9 mouse cellular contexts compared by ENCODE assay signal in genomic region chr1:91601362-91602096, GRCm38 (mm10).
DNase-seq lines count a peak whose midpoint lies in the region; ATAC-seq and TF ChIP-seq lines count a peak whose summit lies in the region.
"Had no signal": no experiment of that assay in that cellular context is flagged by ENCODE, and none has a peak within 500 bp of the region (broad histone marks: within the 10 kb centered on the region; RNA-seq: fewer than 3 reads in every experiment).

No protein-coding gene starts in this region.

- no peak for TF ChIP-seq EP300 in heart, adult 2 months (IDR thresholded peaks at IDR 0.05; ENCODE audit: insufficient read depth, low read depth, low read length)

- no peak for ATAC-seq in embryonic facial prominence, embryonic 12.5 days (ENCODE audit: insufficient number of reproducible peaks, insufficient read depth, low FRiP score, low TSS enrichment)
- peak; percentile 16; the same call in 1 of the 2 replicates for ATAC-seq in hindbrain, postnatal 0 days
- ATAC-seq: liver, embryonic 12.5 days had no signal

- no peak for TF ChIP-seq CTCF in heart, adult 2 months (IDR thresholded peaks at IDR 0.05)
- no peak for TF ChIP-seq CTCF in hindbrain, postnatal 0 days (IDR thresholded peaks at IDR 0.05; ENCODE audit: low read depth)

- peak; percentile 20 to 30 for DNase-seq in heart, postnatal 10 days
- no peak for DNase-seq in heart, adult 2 months
- no peak for DNase-seq in hindbrain, postnatal 0 days (ENCODE audit: low spot score)
- peak; percentile 37 to 62 for DNase-seq in thymus, adult 18-20 months
- DNase-seq in left cerebral cortex, postnatal 25 days (ENCODE audit: low spot score in 2 of 2) = no peak
- no peak for DNase-seq in lung, postnatal 36 days

- no peak for TF ChIP-seq POLR2A in heart, adult 2 months (IDR thresholded peaks at IDR 0.05; ENCODE audit: insufficient read depth, low read depth, low read length)

- 71% methylated on average over 2 of the region's 2 CpGs for WGBS in heart, adult 2 months
- WGBS in embryonic facial prominence, embryonic 12.5 days = 71% methylated on average over 2 of the region's 2 CpGs
- WGBS in hindbrain, postnatal 0 days = 70% methylated on average over 2 of the region's 2 CpGs

- no peaks in the 10 kb centered on the region for H3K9me3 ChIP-seq in embryonic facial prominence, embryonic 12.5 days
- H3K9me3 ChIP-seq in hindbrain, postnatal 0 days (ENCODE audit: low read length) = no peaks in the 10 kb centered on the region
- H3K9me3 ChIP-seq: liver, embryonic 12.5 days had no signal

- intact Hi-C loops in heart, postnatal 10 days (cut with DNase I) = loop anchor here (10.0 kb wide), 1 partner anchor 273 kb away; no protein-coding TSS in a partner anchor
- intact Hi-C loops in heart, adult 2 months (cut with DNase I) = loop anchor here (2.0 to 10.0 kb wide), 2 partner anchors 153 to 273 kb away; no protein-coding TSS in a partner anchor
- intact Hi-C loops in left cerebral cortex, postnatal 25 days (cut with DNase I) = loop anchor here (5.0 kb wide), 1 partner anchor 156 kb away; no protein-coding TSS in a partner anchor

- no peak overlapping the region for H3K9ac ChIP-seq in heart, adult 2 months (ENCODE audit: low read depth, low read length)
- peak overlapping the region; percentile 32; the same call in 1 of the 2 replicates for H3K9ac ChIP-seq in embryonic facial prominence, embryonic 12.5 days
- no peak overlapping the region for H3K9ac ChIP-seq in hindbrain, postnatal 0 days (replicated peaks; ENCODE audit: low read length)
- H3K9ac ChIP-seq: liver, embryonic 12.5 days had no signal

- no peaks in the 10 kb centered on the region for H3K79me2 ChIP-seq in heart, adult 2 months (replicated peaks; ENCODE audit: control insufficient read depth, insufficient read depth, low read length)

- H3K36me3 ChIP-seq in heart, adult 2 months (ENCODE audit: control insufficient read depth, insufficient read depth, low read length) = no peaks in the 10 kb centered on the region
- H3K36me3 ChIP-seq in embryonic facial prominence, embryonic 12.5 days = no peaks in the 10 kb centered on the region
- no peaks in the 10 kb centered on the region for H3K36me3 ChIP-seq in hindbrain, postnatal 0 days (ENCODE audit: insufficient read depth, low read length)
- H3K36me3 ChIP-seq: liver, embryonic 12.5 days had no signal

- H3K27ac ChIP-seq in heart, adult 2 months = no peak overlapping the region
- peak overlapping the region; percentile 73 for H3K27ac ChIP-seq in embryonic facial prominence, embryonic 12.5 days
- H3K27ac ChIP-seq in hindbrain, postnatal 0 days = peak overlapping the region; percentile 58; the same call in 1 of the 2 replicates
- H3K27ac ChIP-seq: liver, embryonic 12.5 days; macrophage had no signal

- no peak overlapping the region for H3K4me3 ChIP-seq in heart, adult 2 months
- H3K4me3 ChIP-seq in embryonic facial prominence, embryonic 12.5 days = no peak overlapping the region
- no peak overlapping the region for H3K4me3 ChIP-seq in hindbrain, postnatal 0 days (ENCODE audit: low read length)
- H3K4me3 ChIP-seq: liver, embryonic 12.5 days had no signal

- H3K4me2 ChIP-seq in embryonic facial prominence, embryonic 12.5 days (replicated peaks) = no peak overlapping the region
- no peak overlapping the region for H3K4me2 ChIP-seq in hindbrain, postnatal 0 days (ENCODE audit: low read depth, low read length)
- H3K4me2 ChIP-seq: liver, embryonic 12.5 days had no signal

- H3K4me1 ChIP-seq in heart, adult 2 months (ENCODE audit: control insufficient read depth, insufficient read depth, low read length) = no peaks in the 10 kb centered on the region
- H3K4me1 ChIP-seq in embryonic facial prominence, embryonic 12.5 days = peaks cover 34% of the 10 kb centered on the region
- peaks cover 8% of the 10 kb centered on the region for H3K4me1 ChIP-seq in hindbrain, postnatal 0 days (ENCODE audit: insufficient read depth, low read length)
- H3K4me1 ChIP-seq: liver, embryonic 12.5 days had no signal

- H3K27me3 ChIP-seq in heart, adult 2 months (ENCODE audit: control insufficient read depth, insufficient read depth, low read length) = no peaks in the 10 kb centered on the region
- no peaks in the 10 kb centered on the region for H3K27me3 ChIP-seq in embryonic facial prominence, embryonic 12.5 days
- H3K27me3 ChIP-seq in hindbrain, postnatal 0 days (ENCODE audit: insufficient read depth, low read length) = no peaks in the 10 kb centered on the region

Comparison
In these comparisons a context has a peak if more than half of its experiments do, and no peak if none do; other contexts are left out.
1. DNase-seq: peak in heart, postnatal 10 days (2 of 2) and thymus, adult 18-20 months (2 of 2); none in heart, adult 2 months (0 of 2), hindbrain, postnatal 0 days (single experiment), left cerebral cortex, postnatal 25 days (0 of 2) and lung, postnatal 36 days (single experiment).